Mouse (Mus musculus): ENCODE measurements around the gene Tnf. TPM values are rescaled to one million over a fixed set of nuclear protein-coding genes. Genes with fewer than 3 reads are reported as not detected.

Gene Tnf
- total RNA-seq (2015) (18.6 and 33.2 TPM in 2 replicates), total RNA-seq (2017) (11.1 and 16.4 TPM in 2 replicates)

DNA sequence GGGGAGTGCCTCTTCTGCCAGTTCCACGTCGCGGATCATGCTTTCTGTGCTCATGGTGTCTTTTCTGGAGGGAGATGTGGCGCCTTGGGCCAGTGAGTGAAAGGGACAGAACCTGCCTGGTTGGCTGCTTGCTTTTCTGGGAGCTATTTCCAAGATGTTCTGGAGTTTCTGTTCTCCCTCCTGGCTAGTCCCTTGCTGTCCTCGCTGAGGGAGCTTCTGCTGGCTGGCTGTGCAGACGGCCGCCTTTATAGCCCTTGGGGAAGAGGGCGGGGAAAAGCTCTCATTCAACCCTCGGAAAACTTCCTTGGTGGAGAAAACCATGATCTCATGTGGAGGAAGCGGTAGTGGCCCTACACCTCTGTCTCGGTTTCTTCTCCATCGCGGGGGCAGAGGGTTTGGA is at the start of gene Tnf:
Tnf (minus strand) TSS at position 221 of the 400 bp plus-strand sequence.
- ATAC-seq (replicated peaks; ENCODE audit: poor library complexity) = peak; percentile 56

DNA sequence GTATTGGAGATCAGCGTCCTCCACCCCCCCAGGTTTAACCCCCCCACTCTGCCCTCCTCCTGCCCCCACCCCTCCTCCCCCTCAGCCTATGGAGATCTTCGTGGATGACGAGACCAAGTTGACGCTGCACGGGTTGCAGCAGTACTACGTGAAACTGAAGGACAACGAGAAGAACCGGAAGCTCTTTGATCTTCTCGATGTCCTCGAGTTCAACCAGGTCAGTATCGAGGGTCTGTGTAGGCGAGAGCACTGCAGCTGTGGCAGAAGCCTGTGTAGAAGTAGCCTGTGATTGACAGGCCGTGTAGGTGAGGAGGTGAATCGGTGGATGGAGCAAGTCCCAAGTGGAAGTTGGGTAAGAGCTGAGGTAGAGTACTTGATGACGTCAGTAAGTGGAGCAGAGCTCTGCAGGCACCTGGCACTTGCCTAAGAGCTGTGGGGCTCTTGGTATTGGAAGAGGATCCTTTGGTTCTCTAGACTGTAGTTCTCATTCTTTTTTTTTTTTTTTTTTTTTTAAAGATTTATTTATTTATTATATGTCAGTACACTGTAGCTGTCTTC is 49.4 kb upstream of the Tnf start:
- ATAC-seq (replicated peaks; ENCODE audit: poor library complexity) = peak; percentile 35

DNA sequence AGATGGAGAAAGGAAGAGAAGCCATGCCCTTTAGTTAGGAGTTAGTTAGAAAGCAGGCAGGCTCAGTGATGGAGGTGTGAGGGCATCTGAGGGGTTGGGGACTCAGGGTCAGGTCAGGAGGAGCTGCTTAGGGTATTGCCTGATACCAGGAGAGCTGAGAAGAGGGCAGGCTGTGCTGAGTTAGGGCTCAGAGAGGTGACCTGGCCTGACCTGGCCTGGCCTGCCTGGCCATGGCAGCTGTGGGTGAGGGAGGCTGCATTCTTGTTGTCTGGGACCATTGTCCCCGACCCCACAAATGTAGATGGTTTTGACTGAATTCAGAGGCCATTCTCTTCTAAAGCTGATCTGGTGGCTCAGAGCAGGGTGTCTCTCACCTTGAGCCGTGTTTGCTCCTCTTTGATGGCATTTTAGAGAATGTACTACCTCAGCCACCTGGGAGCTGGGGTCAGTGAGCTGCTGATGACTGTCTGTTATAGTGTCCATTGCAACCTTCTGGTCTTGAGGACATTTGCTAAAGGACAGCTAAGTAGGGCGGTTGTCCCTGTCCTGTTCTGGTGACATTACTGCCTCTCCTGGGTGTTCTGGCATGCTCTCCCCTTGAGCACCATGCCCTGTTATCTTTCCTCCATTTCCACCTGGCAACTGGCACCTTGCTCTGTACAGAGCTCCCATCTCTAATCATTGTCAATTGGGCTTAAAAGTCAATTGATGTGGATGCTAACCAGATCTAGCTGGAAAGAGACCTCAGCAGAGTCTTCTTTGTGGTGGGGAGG is 48.7 kb upstream of the Tnf start:
- ATAC-seq (replicated peaks; ENCODE audit: poor library complexity) = no peak

DNA sequence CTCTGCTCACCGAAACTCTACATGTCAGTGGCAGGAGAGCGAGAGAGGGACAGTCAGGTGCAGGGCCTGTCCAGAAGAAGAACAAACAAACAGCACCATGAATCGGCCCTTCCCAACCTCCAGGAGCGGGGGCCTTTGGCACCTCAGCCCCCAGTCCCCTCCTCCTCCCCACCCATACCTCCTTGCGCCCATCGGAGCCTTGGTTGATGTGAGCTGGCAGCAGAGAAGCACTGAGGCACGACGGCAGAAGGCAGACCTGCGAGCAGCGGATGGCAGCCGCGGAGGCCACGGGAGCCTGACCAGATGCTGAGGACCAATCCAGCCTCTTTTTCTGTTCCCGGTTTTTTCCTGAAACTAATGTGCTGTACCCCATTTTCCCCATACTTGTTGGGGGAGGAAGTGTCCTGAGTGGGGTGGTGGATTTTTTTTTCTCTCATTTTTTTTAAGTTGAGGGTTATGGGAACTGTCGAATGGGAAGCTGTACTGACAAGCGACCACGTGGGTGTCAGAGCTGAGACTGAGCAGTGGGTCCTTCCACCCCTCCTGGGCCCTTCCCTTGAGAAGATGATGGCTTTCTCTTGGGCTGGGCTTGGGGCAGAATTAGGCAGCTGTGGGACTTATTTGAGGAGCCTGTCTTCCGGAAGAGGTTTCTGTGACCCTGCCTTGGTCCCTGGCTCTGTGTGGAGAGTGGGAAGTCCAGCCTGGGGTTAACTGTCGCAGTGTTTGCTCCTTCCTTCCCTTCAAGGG is 47.8 kb upstream of the Tnf start:
- no peak for ATAC-seq (replicated peaks; ENCODE audit: poor library complexity)

DNA sequence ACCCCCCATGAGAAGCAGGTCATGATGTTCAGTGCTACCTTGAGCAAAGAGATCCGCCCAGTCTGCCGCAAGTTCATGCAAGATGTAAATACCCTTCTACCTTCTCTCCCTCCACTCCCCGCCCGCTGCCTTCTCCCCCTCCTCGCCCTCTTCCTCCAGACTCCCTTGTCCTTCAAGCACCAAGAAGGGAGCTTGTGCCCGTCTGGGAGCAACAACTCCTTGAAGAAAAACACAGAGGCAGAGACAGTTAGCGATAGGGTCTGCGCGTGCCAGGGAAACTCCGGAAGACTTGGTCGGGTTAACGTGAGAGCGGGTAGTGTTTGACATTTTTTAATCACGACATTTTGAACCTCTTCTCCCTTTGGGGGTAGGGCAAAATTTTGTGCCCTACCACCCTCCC is 47.2 kb upstream of the Tnf start:
- ATAC-seq (replicated peaks; ENCODE audit: poor library complexity) = no peak

DNA sequence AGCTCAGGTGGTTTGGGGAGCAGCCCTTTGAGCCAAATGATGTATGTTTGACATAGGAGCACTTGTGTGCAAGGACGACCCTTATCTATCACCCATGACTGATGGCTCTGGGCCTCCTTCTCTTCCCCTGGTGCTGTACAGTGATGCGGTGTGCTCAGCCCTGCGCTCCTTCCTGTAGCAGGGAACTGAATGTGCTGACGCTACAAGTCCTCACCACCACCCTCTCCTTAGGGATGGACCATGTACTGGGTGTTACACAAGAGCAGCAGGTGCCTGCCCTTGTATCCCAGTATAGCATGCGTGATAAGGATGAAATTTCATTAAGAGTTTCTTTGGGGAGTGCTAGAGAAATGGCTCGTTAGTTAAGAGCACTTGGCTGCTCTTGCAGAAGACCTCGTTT is 45.3 kb upstream of the Tnf start:
- ATAC-seq (replicated peaks; ENCODE audit: poor library complexity) = no peak

DNA sequence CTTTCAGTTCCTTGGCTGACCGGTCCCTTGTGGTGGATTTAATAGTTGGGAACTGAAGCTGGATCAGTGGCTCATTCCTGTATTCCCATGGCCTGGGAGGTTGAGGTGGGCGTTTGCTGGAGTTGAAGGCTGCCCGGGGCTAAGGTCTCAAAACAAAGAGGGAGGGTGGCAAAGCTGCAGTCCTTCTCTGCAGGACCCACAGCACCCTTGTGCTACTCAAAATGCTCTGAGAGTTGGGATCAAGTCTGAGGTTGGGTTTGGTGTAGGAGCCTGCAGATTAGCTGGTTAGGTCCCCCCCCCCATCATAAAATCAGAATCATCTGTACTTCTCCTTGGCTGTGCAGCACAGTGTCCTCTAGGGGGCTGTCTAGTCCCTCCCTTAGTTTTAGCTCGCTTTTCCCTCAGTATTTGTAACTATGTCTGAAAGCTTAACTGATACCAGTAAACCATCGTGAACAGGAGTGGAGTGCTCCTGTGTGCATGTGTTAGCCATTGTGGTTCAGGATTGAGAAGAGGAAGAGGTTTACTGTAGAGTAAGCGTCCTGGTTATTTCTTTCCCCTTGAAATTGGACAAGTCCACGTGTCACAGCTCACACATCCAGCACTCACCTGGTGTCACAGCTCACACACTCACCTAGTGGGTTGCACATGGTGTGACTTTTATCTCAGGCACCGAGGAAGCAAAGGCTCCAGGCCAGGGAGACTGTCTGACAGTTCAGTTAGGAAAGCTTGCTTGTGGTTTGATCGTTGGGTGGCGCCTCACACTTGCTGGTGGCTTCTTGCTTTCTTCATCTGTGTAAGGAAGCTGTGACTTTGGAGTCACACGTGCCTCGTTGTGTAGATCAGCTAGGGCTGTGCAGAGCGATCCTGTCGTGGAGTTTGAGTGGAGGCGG is 44.2 kb upstream of the Tnf start:
- ATAC-seq (replicated peaks; ENCODE audit: poor library complexity) = no peak

DNA sequence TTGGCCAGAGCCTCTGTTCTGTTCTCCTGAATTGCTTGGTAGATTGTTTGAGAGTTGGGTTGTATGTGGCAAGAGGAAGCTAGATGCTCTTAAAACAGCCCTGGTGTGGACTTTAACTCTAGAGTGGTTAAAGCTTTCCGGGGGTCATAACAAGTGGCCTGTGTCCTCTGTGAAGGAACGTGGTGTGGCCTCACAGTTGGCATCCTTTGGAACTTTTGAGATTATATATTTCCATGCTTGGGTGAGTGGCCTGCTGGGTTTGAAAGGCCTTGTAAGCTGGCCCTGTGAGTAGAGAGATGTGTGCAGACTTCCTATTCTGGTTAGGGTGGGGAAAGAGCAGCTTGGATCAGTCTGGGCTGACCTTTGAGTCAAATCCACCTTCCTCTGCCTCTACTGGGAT is 43.2 kb upstream of the Tnf start:
- ATAC-seq (replicated peaks; ENCODE audit: poor library complexity) = no peak

DNA sequence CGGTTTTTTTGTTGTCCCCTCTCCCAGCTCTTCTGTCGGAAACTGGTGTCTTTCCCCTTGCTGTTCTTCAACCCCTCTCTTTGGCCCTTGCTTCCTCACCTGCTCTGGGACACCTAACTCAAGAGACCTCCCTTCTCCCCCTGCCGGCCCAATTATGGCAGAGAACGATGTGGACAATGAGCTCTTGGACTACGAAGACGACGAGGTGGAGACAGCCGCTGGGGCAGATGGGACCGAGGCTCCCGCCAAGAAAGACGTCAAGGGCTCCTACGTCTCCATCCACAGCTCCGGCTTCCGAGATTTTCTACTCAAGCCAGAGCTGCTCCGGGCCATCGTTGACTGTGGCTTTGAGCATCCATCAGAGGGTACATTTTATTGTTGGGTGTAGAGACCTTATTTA is 41.3 kb upstream of the Tnf start:
- peak; percentile 5; the same call in 1 of the 2 replicates for ATAC-seq (replicated peaks; ENCODE audit: poor library complexity)

DNA sequence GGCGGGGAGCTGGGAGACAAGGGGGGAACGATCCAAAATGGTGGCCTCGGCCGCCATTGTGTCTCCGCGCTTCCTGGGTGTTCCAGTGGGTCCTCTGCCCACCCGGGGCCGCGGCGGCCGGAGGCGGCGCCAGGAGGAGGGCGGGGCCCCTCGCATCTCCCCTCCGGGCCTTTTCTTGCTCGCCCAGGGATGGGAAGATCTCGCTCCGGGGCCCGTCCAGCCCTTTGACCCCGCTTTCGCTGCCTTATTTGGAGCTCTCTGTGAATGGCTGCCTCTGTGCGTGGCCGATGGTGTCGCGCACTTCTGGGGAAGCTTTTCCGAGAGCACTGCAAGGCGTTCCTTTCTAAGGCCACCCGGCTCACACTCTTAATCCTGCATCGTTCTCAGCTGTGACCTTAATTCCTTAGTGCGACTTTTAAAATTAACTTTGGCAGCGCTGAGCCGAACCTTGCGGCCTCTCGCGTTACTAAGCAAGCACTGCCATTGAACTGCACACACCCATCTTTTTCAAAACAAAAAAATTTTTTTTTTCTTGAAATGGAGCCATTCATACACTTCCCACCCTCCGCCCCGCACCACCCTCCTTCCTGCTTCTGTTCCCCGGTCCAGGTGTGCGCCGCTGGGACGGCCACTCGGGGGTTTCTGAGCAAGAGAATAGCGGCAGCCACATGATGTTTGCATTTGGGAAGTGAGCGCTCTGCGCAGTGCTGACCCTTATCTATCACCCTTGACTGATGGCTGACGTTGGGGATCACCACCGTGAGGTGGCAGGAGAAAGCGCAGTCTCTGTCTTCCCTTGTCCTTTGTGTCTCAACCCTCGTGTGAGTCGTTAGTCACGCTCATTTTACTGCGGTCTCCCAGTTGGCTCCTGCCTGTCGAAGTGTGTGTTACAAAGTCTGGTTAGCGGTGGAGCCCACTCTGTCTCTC is 40.5 kb upstream of the Tnf start:
- ATAC-seq (replicated peaks; ENCODE audit: poor library complexity) = peak; percentile 61

DNA sequence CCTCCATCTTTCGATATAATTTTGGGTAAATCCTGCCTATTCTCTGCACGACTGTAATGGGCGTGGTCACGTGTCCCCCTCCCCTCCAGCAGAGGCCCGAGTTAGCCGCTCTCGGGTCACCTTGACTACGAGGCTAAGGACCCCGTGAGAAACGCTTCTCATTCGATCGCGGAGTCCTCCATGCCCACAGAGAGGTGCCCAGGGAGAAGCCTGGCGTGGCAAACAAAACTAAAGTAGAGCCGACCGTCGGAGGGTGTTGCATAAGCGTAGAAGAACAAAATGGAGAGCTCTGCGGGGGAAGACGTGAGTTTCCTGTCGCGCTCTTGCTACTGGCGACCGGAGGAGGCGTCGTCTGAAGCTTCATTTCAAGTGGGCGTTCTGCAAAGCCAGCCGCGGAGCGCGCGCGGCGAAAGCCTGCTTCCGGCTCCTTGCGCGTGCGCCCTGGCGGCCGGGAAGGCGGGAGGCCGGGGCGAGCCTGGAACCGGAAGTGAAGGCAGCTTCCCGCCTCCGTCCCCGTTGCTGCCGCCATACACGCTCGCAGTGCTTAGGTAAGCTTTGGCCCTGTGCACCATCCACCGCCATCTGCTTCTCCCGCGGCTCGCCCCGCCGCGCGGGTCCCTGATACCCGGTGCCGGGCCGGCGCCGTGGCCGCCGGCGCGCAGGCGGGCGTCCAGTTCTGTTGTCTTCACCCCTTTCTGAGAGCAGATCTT is 39.7 kb upstream of the Tnf start, which contains the start of gene Ddx39b:
Ddx39b (plus strand) TSS at position 442 of the 710 bp plus-strand sequence.
- ATAC-seq (replicated peaks; ENCODE audit: poor library complexity) = peak; percentile 58

DNA sequence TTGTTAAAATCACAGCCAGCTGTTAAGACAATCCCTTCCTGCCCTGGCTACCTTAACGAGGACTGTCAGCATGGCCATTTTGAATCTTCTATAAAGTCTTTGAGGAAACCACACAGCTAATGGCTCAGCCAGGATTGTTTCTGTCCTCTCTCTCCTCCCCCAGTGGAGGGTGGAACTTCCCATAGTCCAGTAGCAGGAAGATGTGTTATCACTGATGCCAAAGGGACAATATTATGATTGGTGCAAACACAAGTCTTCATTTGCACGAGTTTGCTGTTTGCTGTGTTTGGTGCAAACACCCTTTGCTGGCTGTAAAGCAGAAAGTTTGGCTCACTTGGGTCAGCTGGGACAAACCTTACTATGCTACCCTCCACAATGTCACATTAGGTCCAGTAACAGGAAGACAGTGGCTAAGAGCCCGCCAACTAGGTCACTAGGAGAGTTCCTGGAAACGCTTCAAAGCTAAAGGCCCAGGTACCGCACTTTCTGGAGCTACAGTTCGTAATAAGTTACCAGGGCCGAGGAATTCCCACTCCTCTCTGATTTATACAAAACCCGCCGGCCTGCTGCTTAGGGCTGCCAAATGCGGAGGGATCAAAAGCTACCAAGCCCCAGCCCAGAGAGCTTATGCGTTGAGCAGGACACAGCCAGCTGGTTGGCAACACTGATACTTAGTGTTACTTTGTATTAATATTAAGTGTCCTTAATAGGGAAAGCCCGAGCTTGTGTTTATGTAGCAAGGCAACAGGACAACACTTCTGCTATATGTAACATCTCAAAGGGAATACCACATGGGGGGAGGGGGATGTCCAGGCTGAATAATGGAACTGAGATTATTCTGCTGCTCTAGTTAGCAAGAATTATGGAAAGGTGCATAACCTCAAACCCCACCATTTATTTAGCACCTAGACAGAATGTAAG is 38.8 kb upstream of the Tnf start:
- no peak for ATAC-seq (replicated peaks; ENCODE audit: poor library complexity)

DNA sequence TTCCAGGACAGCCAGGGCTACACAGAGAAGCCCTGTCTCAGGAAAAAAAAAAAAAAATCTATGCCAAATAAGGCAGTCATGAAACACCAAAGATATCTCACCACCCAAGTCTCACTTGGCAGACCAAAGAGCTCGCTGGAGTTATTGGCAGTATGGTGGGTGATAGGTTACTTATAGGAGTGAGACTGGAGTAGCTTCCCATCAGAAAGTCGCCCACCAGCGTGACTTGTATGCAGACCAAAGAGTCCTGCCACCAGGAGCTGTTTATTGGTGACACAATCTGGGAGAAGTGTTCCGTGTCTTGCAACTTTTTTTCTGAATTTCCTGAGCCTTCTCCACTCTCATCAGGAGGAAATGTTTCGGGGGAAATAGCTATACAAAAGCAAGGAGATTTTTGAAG is 37.9 kb upstream of the Tnf start:
- ATAC-seq (replicated peaks; ENCODE audit: poor library complexity) = no peak

DNA sequence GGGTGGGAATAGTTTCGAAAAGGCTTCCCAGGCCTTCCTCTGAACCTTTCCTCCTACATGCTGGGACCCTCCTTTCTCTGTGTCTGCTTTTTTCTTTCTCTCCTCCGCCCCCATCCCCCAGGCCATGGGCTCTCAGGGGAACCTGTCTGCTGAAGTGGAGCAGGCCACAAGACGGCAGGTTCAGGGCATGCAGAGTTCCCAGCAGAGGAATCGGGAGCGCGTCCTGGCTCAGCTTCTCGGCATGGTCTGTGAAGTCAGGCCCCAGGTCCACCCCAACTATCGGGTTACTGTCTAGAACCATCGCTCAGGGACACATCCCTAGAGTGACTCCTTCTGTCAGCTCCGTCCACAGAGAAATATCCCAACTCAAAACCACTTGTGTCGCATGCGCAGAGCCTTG is 35.7 kb upstream of the Tnf start:
- no peak for ATAC-seq (replicated peaks; ENCODE audit: poor library complexity)

DNA sequence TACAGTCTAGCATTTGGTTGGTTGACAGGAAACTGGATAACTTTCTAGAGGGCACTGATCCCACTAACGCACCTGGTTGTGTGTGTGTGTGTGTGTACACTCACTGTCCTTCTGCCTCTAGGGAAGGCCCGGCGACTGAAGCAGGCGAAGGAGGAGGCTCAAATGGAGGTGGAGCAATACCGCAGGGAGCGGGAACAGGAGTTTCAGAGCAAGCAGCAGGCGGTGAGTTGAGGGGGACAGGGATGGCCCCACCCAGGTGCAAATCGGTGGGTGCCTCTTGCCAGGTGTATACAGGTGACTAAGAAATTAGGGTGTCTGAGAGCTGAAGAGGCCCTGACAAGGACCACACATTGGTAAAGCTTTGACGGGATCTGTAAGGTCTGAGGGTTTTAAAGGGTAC is 35.2 kb upstream of the Tnf start:
- ATAC-seq (replicated peaks; ENCODE audit: poor library complexity) = no peak

DNA sequence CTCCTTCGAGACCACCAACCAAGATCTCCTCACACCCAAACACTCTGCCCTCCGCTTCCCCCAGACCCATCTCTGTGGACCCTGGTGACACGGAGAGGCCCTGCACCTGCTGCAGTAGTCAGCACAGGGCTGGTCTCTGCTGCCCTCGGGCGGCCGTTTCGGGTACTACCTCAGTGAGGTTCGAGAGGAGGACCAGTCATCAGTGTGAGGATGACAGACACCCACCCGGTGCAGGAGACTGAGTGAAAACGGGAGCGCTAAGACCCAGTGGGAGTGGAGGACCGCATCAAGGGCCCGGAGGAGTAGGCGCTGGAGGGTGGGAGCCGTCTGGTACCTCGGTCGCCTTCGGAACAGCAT is 34.6 kb upstream of the Tnf start:
- ATAC-seq (replicated peaks; ENCODE audit: poor library complexity) = peak; percentile 72

DNA sequence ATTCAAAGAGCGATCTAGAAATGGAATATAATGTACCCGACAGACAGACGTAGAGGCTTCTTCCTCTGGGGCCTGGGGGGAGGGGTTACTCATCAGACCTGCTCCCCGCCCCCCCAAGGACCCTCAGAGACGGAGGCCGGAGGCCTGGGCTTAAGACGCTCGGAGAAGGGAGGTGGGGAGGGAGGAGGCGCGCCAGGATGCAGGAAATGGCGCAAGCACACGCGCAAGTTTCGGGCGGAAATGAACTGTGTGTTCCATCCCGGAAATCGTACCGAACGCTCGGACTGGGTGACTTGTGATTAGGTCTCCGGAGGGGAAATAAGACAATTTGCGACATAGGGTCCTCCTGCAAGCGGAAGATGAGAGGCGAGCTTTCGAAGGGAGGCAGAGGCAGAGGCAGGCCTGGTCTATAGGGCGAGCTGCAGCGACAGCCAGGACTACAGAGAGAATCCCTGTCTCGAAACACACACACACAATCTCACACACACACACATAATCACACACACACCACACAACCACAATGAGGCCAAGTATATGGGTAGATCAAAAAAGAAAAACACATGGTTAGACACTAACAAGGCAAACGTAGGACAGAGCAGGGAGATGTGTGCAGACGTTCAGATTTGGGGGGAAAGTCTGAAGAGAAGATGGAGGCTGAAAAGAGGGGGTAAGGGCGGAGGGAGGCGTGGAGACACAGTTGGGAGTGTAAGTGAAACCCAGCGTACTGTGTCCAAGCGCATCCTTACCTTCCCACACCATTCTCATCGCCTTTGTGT is 34.0 kb upstream of the Tnf start, which contains the start of gene Nfkbil1:
Nfkbil1 (minus strand) TSS at position 179 of the 776 bp plus-strand sequence.
- ATAC-seq (replicated peaks; ENCODE audit: poor library complexity) = peak; percentile 69
